ENCODE assay signal across 13 mouse cellular contexts in the genomic region with DNA sequence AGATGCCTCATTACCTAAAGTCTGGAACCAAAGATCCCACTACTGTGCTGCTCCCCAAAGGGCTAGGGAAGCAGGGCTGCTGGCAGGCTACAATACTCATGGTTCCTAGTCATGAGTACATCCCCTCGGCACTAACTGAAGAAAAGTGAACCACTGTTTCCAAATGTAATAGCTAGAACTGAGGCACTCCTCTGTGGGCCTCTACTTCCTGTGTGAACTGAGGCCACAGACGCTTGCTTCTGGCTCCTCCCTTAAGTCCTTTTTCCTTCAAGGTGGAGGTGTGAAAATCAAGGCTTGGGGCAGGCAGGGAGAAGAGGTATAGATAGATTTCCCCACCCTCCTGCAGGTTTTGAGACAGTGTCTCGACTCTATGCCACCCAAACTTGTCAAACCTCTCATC.
"Had no signal": no experiment of that assay in that cellular context is flagged by ENCODE, and none has a peak within 500 bp of the region (broad histone marks: within the 10 kb centered on the region; RNA-seq: fewer than 3 reads in every experiment).

No protein-coding gene starts in this region.

- DNase-seq: kidney, adult 2 months; kidney, postnatal 36 days; layer of hippocampus, postnatal 36 days; left cerebral cortex, postnatal 4 days; lung, adult 18-20 months; lung, postnatal 10 days; lung, postnatal 36 days; retina, postnatal 1 day; right cerebral cortex, postnatal 25 days; spleen, adult 18-20 months; thymus, postnatal 4 days had no signal

- ATAC-seq: intestine, postnatal 0 days; midbrain, embryonic 15.5 days had no signal
